Mouse (Mus musculus) limb, embryonic 10.5 days (tissue): ENCODE data around the gene Plxnd1. TPM values are rescaled to one million over a fixed set of nuclear protein-coding genes. Genes with fewer than 3 reads are reported as not detected.
A peak's percentile ranks its signal among the peaks of the same experiment; 100 is the strongest.

Experiments
- DNase-seq: peaks from one replicate; pipeline ENCODE4 v3.0.0-alpha.2; 2017; ENCODE audit warnings: low spot score
- H3K27ac ChIP-seq: fragments of 300-500 bp; sonication (generic); 2 replicates; pipeline ENCODE4 v1.5.1; 2016; ENCODE audit warnings: mild to moderate bottlenecking
- H3K27me3 ChIP-seq: fragments of 300-500 bp; sonication (generic); 2 replicates; pipeline ENCODE4 v1.6.1; 2016; ENCODE audit warnings: low read depth, mild to moderate bottlenecking; ENCODE audit not compliant: poor library complexity, severe bottlenecking
- H3K36me3 ChIP-seq: fragments of 300-500 bp; sonication (generic); 2 replicates; pipeline ENCODE4 v1.6.1; 2016; ENCODE audit warnings: mild to moderate bottlenecking, moderate library complexity
- H3K4me1 ChIP-seq: fragments of 300-500 bp; sonication (generic); 2 replicates; pipeline ENCODE4 v1.6.1; 2016
- H3K4me3 ChIP-seq: fragments of 300-500 bp; sonication (generic); 2 replicates; pipeline ENCODE4 v1.5.1; 2016; ENCODE audit warnings: mild to moderate bottlenecking, moderate library complexity
- H3K9me3 ChIP-seq: fragments of 300-500 bp; sonication (generic); replicated peaks from 2 replicates; pipeline ENCODE4 v1.6.1; 2016; ENCODE audit warnings: mild to moderate bottlenecking
- WGBS: fragments of 180-500 bp; shearing (Covaris S2); methylation state at CpG from one replicate; pipeline ENCODE4 v1.1.7; 2016; 5-methylcytosine and 5-hydroxymethylcytosine counted together
- polyA plus RNA-seq: library from polyadenylated mRNA; unstranded; fragments of >200 nt; fragmentation: Nextera tagmentation; extraction: Ambion mirVana; gene quantifications from 2 replicates; pipeline ENCODE4 v1.2.1, GENCODE M21; 2016

Gene Plxnd1
- polyA plus RNA-seq, 1 experiment from 2014 or later: 27.9 TPM

DNA sequence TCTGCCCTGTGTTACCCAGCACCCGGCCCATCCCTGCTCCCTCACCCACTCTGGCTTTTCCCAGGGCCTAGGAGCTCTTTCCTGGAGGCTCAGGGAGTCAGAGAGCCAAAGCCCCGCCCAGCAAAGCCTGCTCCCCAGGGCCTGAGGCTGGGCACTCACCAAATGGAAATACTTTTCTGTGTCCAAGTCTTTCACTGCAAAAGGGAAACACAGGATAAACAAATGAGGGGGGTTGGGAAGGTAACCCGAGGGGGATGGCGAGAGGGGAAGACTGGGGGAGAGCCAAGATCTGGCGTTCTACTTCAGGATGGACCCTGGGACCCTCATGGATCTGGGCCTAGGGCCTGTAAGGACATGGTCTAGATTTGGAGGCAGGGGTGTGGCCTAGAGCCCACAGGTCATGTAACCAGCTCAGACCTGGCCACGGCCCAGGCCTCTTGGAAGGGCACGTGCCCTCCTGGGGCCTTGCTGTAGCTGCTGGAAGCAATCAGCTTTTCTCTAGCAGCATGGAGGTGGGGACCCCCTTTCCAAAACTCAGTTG lies 35.6 kb downstream of the Plxnd1 start:
- H3K36me3 ChIP-seq: peaks cover 12% of the 10 kb centered on the region; the same call in 1 of the 2 replicates

DNA sequence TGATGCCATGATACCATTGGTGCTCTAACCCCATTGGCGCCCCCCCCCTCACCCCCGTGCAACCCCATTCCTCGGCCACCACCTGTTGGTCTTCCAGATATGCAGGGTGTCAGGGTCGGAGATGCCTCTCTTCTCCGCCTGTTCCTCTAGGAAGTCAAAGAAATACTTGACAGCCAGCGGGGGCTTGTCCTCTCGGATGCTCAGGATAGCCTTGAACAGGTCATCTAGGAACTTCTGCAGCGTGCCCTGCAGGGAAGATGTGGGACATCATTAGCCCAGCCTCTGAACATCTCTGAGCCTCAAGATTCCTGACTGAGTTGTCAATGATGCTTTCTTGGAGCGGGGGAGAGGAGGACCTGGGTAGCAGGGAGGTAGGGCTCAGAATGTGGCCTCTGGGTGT lies 36.4 kb downstream of the Plxnd1 start:
- no peak for DNase-seq
- Histone ChIP-seq H3K9me3 (no peaks in the 10 kb centered on the region), H3K27me3 (peaks cover 3% of the 10 kb centered on the region; the same call in 1 of the 2 replicates), H3K27ac (peak overlapping the region; percentile 78; the same call in 1 of the 2 replicates), H3K4me3 (no peak overlapping the region), H3K36me3 (peaks cover 12% of the 10 kb centered on the region; the same call in 1 of the 2 replicates), H3K4me1 (peaks cover 73% of the 10 kb centered on the region)
- 93% methylated on average over 9 of the region's 9 CpGs for WGBS

More for the DNA sequence above, 35.6 kb downstream of the Plxnd1 start:
- peaks cover 74% of the 10 kb centered on the region for H3K4me1 ChIP-seq
- 75% methylated on average over 7 of the region's 7 CpGs for whole genome bisulfite sequencing
- DNase-seq: no peak
- peaks cover 8% of the 10 kb centered on the region; the same call in 1 of the 2 replicates for H3K27me3 ChIP-seq
- H3K27ac ChIP-seq: peak overlapping the region; percentile 50; the same call in 1 of the 2 replicates
- no peak overlapping the region for H3K4me3 ChIP-seq
- no peaks in the 10 kb centered on the region for H3K9me3 ChIP-seq

DNA sequence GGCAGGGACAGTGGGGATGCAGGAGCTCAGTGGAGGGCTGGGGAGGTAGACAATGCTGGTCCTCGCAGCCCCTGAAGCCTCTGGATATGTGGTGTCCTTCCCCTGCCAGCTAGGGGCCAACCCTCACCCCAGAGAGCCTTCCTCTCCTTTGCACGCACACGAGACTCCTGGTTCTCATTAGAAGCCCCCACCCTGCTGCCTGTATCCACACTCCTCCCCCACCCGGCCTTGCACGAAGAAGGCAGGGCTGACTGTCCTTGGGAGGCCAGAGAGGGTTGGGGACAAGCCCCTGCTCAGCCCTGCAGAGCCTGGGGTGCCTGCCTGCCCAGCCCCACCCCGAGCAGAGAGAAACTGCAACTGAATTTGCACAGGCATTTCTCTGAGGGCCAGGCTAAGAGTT lies 37.1 kb downstream of the Plxnd1 start:
- Histone ChIP-seq H3K4me3 (0 out of 2 replicates have a peak overlapping the region, but pooled peaks have one; percentile 12), H3K27ac (peak overlapping the region; percentile 78), H3K9me3 (no peaks in the 10 kb centered on the region), H3K27me3 (no peaks in the 10 kb centered on the region), H3K36me3 (peaks cover 8% of the 10 kb centered on the region; the same call in 1 of the 2 replicates), H3K4me1 (peaks cover 68% of the 10 kb centered on the region)
- DNase-seq: peak; percentile 57
- WGBS: 34% methylated on average over 6 of the region's 6 CpGs

GRCm38 (mm10) chr6:115956922-115957601 lies 37.7 kb downstream of the Plxnd1 start:
- peak; percentile 59 for DNase-seq
- peaks cover 8% of the 10 kb centered on the region; the same call in 1 of the 2 replicates for H3K36me3 ChIP-seq

GRCm38 (mm10) chr6:115956418-115956921 lies 38.3 kb downstream of the Plxnd1 start:
- H3K4me1 ChIP-seq: peaks cover 61% of the 10 kb centered on the region
- H3K4me3 ChIP-seq: no peak overlapping the region
- DNase-seq: no peak
- no peaks in the 10 kb centered on the region for H3K27me3 ChIP-seq
- 87% methylated on average over 13 of the region's 13 CpGs for WGBS
- H3K36me3 ChIP-seq: peaks cover 8% of the 10 kb centered on the region; the same call in 1 of the 2 replicates
- H3K9me3 ChIP-seq: no peaks in the 10 kb centered on the region
- 0 out of 2 replicates have a peak overlapping the region, but pooled peaks have one; percentile 78 for H3K27ac ChIP-seq

More at GRCm38 (mm10) chr6:115956922-115957601, 37.7 kb downstream of the Plxnd1 start:
- WGBS: 39% methylated on average over 16 of the region's 16 CpGs
- Histone ChIP-seq H3K4me3 (0 out of 2 replicates have a peak overlapping the region, but pooled peaks have one; percentile 12), H3K27me3 (no peaks in the 10 kb centered on the region), H3K27ac (peak overlapping the region; percentile 78), H3K4me1 (peaks cover 61% of the 10 kb centered on the region), H3K9me3 (no peaks in the 10 kb centered on the region)

- no peak for DNase-seq
- WGBS: 77% methylated on average over 11 of the region's 11 CpGs
- peaks cover 54% of the 10 kb centered on the region for H3K4me1 ChIP-seq
- no peaks in the 10 kb centered on the region for H3K9me3 ChIP-seq
- H3K27ac ChIP-seq: 0 out of 2 replicates have a peak overlapping the region, but pooled peaks have one; percentile 38
- no peaks in the 10 kb centered on the region for H3K27me3 ChIP-seq
- H3K4me3 ChIP-seq: no peak overlapping the region
- peaks cover 8% of the 10 kb centered on the region; the same call in 1 of the 2 replicates for H3K36me3 ChIP-seq
Observed at GRCm38 (mm10) chr6:115955664-115956063, 39.1 kb downstream of the Plxnd1 start.

GRCm38 (mm10) chr6:115955169-115955568 lies 39.6 kb downstream of the Plxnd1 start:
- WGBS: 90% methylated on average over 4 of the region's 4 CpGs
- peaks cover 4% of the 10 kb centered on the region; the same call in 1 of the 2 replicates for H3K36me3 ChIP-seq
- DNase-seq: no peak

DNA sequence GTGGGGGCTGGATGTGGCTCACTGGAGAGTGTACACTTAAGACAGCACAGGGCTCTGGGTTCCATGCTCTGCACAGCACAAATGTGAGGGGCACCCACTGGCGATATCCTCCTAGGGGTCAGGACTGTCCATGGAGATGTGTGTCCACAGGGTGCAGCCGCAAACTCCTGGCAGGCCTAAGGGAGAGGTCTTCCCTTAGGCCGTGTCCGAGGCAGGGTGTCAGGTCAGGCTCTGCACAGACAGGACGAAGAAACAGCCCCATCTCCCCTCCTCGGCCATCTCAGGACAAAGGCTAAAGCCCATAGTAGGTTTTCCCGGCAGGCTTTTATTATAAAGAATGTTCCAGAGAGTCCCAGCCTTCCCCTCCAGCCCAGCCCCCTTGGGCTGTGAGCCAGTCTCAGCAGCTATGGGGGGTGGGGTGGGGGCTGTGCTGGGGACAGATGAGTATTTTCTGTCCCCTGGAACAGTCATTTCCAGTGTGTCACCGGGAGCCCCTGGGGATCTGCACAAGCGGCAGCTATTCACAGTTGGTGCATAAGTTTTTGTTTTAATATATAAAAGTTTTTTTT lies 40.2 kb downstream of the Plxnd1 start:
- Histone ChIP-seq H3K27me3 (no peaks in the 10 kb centered on the region), H3K9me3 (no peaks in the 10 kb centered on the region), H3K4me3 (no peak overlapping the region), H3K27ac (peak overlapping the region; percentile 6; the same call in 1 of the 2 replicates), H3K4me1 (peaks cover 51% of the 10 kb centered on the region), H3K36me3 (peaks cover 3% of the 10 kb centered on the region; the same call in 1 of the 2 replicates)
- DNase-seq: no peak
- 93% methylated on average over 9 of the region's 9 CpGs for WGBS

More at GRCm38 (mm10) chr6:115955169-115955568, 39.6 kb downstream of the Plxnd1 start:
- H3K4me3 ChIP-seq: no peak overlapping the region
- no peaks in the 10 kb centered on the region for H3K9me3 ChIP-seq
- H3K27me3 ChIP-seq: no peaks in the 10 kb centered on the region
- no peak overlapping the region for H3K27ac ChIP-seq
- H3K4me1 ChIP-seq: peaks cover 54% of the 10 kb centered on the region

GRCm38 (mm10) chr6:115946389-115946788 lies 48.4 kb downstream of the Plxnd1 start:
- H3K4me3 ChIP-seq: no peak overlapping the region
- 85% methylated on average over 6 of the region's 6 CpGs for WGBS
- peaks cover 4% of the 10 kb centered on the region; the same call in 1 of the 2 replicates for H3K27me3 ChIP-seq
- no peaks in the 10 kb centered on the region for H3K36me3 ChIP-seq
- peaks cover 8% of the 10 kb centered on the region for H3K4me1 ChIP-seq
- no peak for DNase-seq
- H3K9me3 ChIP-seq: no peaks in the 10 kb centered on the region
- H3K27ac ChIP-seq: 0 out of 2 replicates have a peak overlapping the region, but pooled peaks have one; percentile 1

- no peak overlapping the region for H3K27ac ChIP-seq
- 87% methylated on average over 8 of the region's 8 CpGs for WGBS
- H3K4me1 ChIP-seq: peaks cover 16% of the 10 kb centered on the region
Observed at GRCm38 (mm10) chr6:115945633-115946032, 49.2 kb downstream of the Plxnd1 start.

GRCm38 (mm10) chr6:115944638-115945037 lies 50.2 kb downstream of the Plxnd1 start, which contains the start of gene H1foo:
TSS of gene H1foo (plus strand) at chr6:115944938.
- Histone ChIP-seq H3K4me3 (no peak within 1 kb of the TSS), H3K27ac (no peak within 1 kb of the TSS), H3K9me3 (no peaks in the 10 kb centered on the region), H3K27me3 (peaks cover 4% of the 10 kb centered on the region; the same call in 1 of the 2 replicates), H3K4me1 (peaks cover 17% of the 10 kb centered on the region), H3K36me3 (no peaks in the 10 kb centered on the region)
- DNase-seq: no peak
- 87% methylated on average over 5 of the region's 5 CpGs for WGBS

More at GRCm38 (mm10) chr6:115945633-115946032, 49.2 kb downstream of the Plxnd1 start:
- no peak for DNase-seq
- Histone ChIP-seq H3K9me3 (no peaks in the 10 kb centered on the region), H3K36me3 (no peaks in the 10 kb centered on the region), H3K4me3 (no peak overlapping the region), H3K27me3 (peaks cover 4% of the 10 kb centered on the region; the same call in 1 of the 2 replicates)
